Mouse (Mus musculus): ENCODE measurements around the gene Sema5a.

Sema5a gene

DNA sequence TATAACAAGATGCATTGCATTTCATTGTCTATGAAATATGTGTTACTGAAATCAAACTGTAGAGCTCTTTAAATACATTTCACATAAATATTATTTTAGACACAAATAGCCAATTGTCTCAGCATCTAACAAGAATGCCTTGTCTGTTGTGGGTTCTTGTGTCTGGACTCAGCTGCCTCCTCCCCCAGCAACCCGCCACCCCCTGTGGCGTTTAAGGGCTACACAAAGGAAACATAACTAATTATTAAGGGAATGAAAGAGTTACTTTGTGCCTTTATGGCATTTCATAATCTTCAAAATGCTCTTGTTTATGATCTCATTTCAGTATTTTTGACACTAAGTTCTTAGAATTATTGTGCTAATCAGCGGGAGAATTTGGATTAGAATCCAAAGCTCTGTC is 298.6 kb downstream of the Sema5a start:
- no peak for DNase-seq (ENCODE audit: low read depth)

- no peak for DNase-seq (ENCODE audit: low read depth)
Measured at GRCm38 (mm10) chr15:32545455-32545854, 300.8 kb downstream of the Sema5a start.

GRCm38 (mm10) chr15:32546746-32547145 is 302.1 kb downstream of the Sema5a start:
- DNase-seq (ENCODE audit: low read depth) = no peak

DNA sequence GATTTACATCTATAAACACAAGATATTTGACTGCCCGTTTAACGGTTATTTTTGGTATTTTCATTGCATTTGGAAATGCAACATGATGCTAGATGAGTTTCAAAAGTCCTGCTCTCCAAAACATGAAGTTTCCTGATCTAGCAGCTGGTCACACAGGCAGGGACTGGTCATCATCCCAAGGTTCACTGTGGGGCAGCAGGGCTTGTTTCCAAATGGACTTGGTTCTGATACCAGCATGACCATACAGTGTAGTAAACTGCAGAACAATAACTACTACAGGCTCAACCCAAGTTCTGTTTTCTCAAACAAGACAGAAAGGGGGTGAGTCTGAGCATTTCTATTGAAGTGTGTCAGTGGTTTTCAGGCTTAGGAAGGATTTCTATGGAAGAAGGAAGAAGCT is 314.3 kb downstream of the Sema5a start:
- DNase-seq (ENCODE audit: low read depth) = no peak

GRCm38 (mm10) chr15:32562600-32562999 is 318.0 kb downstream of the Sema5a start:
- no peak for DNase-seq (ENCODE audit: low read depth)

GRCm38 (mm10) chr15:32568181-32568857 is 323.7 kb downstream of the Sema5a start:
- DNase-seq (ENCODE audit: low read depth) = peak; percentile 35

DNA sequence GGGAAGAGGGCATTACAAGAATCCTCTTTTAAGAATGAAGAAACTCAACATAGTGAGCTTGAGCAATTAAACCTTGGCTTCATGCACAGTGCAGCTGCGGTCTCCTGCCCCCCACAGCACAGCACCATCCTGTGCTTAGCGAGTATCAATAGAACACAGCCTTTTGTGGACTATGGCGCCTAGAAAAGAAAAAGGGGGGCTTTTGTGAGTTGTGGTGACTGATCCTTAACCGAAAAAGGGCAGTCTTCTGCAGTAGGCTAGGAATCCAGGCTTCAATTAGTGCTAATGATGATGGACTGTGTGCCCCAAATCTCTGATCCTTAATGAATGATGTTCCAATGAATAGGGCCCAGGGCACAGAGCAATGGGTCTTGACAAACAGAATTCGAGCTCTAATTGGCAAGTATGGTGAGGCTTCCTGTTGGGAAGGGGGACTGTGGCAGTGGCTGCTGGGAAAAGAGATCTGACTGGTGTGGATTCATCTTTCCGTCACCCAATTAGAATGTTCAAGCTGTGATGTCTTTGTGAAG is 324.3 kb downstream of the Sema5a start:
- DNase-seq (ENCODE audit: low read depth) = no peak

DNA sequence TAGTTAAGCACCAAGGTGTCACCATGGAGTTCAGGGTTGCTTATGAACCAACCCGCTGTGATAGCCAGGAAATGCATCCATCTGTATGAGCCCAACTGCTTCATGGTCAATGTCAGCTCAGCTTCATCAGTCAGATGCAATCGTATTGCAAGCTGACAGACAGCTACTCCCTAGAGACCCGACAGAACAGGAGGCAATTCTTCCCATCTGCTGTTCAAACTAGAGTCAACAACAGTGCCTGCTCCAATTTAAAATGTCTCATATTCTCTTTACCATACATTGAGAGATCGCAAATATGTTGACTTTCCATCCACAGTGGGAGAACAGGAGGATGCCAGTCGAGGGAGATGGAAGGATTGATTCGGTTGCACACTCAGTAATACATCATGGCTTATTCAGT is 329.7 kb downstream of the Sema5a start:
- DNase-seq (ENCODE audit: low read depth) = no peak

DNA sequence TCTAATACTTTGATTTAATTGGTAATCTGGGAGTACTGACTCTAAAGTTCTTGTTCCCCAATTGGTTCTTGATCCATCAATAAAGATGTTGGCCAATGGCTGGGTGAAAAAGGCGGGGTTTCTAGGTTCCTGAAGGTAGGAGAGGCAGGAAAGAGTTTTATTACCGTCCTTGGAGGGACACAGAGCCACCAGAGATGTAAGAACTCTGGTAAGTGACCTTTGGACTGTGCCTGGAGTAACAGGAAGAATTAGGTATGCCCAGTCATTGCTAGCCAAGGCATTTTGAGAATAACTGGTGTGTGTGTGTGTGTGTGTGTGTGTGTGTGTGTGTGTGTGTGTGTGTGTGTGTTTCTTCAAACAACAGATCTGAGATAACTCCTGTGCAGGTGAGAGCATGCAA is 330.6 kb downstream of the Sema5a start:
- DNase-seq (ENCODE audit: low read depth) = no peak

DNA sequence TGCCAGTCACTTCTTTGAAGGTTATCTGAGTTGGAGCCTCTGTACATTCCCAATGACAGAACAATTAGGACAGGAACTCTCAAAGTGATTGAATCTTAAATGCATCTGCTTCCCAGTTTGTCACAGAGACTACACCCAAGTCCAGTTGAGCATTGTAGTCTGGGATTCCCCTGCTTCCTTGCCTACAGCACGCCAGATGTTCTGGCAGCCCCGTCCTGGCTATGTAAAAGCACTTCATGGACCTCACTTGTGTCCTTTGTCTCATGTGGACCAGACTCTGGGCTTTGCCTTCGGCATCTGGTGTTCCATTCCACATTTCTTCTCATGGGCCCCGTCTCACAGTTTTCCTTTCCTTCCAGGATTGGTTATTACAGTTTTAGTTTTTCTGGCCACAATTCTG is 334.7 kb downstream of the Sema5a start:
- DNase-seq (ENCODE audit: low read depth) = no peak

- no peak for DNase-seq (ENCODE audit: low read depth)
Measured at GRCm38 (mm10) chr15:32590641-32591040, 346.0 kb downstream of the Sema5a start.

DNA sequence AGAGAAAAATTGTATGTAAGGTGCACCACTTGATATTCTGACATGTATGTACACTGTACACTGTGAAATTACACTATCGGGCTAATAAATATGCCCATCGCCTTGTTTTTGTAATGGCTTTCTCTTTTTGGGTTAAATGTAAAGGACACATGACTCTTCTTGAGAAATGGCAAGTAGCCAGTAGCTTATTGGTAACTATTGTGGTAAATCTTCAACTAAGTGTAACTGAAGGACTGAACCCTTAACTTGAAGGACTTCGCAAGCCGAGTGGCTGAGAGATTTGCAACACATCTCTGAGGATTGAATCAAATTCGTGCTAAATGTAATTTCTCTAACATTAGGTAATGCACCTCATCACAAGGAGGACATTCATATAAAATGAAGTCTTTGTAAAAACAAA is 349.1 kb downstream of the Sema5a start:
- no peak for DNase-seq (ENCODE audit: low read depth)

DNA sequence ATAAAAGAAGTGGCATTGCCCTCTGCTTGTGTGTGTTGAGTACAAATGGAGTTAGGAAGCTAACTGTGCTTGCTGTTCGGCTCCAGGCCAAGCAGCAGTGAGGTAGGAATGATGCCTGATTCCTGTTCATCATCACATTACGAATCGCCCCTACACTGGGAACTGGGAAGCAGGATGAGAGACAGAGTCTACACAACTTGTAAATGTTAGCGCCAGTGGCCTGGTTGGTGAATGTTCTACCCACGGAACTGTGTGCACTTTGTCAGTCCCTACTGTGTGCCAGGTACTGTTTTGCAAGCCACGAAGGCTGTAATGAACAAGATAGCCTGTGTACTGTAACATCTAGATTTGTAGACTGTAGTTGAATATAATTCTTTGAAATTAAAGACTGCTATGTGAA is 352.0 kb downstream of the Sema5a start:
- no peak for DNase-seq (ENCODE audit: low read depth)

GRCm38 (mm10) chr15:32597189-32597588 is 352.6 kb downstream of the Sema5a start:
- no peak for DNase-seq (ENCODE audit: low read depth)

DNA sequence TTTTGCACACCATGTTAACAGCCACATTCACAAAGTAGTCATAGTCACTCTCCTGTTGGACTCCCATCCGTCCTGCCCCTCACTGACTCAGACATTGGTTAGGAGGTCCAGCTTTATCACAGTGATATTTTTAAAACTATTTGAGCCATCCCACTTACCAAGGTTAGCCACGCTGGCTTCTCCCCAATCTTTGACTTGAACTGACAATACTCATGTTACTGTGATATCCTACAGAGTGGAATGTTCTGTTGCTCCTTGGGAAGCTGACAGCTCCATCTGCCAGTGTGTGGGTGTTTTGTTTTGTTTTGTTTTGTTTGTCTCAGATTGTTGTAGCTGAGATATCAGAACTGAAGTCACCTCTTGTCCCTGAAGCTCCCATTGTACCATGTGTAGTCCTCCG is 362.6 kb downstream of the Sema5a start:
- no peak for DNase-seq (ENCODE audit: low read depth)

DNA sequence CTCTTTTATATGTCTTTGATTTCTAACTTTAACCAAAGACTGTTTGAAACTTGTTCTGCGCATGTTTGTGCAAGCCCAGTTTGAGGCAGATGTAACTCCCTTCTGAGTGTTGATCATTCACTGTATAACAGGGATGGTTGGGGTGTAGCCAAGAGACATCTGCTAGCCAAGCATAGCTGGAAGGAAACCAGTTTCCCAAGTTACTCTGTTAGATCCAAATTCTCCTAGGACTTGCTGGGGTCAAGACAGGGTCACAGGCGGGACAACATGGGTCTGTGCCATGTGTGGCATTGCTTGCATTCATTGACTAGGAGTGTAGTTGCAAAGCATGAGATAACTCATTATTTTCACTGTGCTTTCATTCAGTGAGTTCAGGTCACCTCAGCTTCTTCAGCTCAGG is 366.2 kb downstream of the Sema5a start:
- DNase-seq (ENCODE audit: low read depth) = no peak

DNA sequence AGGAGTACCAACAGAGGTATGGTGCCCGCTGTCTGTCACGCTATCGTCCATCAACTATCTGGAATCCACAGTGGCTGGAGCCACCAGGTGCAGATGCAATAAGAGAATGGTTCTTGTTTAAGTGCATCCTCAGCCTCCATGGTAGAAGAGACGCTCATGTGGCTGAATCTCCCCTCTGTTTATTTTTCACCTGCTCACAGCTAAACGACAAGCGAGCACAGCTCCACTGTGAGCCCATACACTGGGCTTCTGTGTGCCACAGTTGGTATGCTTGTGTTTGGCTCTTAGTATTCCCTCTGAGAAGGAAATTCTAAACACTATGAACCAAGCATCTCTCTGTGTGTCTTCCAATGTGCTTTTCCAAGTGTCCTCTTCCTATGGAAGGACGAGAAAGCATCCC is 366.6 kb downstream of the Sema5a start:
- no peak for DNase-seq (ENCODE audit: low read depth)

GRCm38 (mm10) chr15:32613718-32614117 is 369.1 kb downstream of the Sema5a start:
- DNase-seq (ENCODE audit: low read depth) = no peak

DNA sequence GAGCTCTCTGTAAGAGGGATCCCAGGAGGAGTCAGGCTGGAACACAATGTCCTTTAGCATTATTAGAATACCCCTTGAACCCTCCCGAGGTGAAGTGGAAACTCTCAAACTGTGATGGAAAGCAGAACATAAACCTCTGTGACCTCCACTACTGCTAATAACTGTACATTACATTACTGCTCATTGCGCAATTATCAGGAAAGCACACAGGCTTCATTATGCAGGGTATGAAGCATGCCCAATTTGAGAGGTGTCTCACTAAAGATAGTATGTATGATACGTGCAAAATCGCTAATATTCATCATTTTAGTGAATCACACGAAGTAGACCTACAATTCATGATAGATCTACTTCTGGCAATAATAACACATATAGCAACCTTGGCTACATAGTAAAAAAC is 371.2 kb downstream of the Sema5a start:
- DNase-seq (ENCODE audit: low read depth) = no peak

DNA sequence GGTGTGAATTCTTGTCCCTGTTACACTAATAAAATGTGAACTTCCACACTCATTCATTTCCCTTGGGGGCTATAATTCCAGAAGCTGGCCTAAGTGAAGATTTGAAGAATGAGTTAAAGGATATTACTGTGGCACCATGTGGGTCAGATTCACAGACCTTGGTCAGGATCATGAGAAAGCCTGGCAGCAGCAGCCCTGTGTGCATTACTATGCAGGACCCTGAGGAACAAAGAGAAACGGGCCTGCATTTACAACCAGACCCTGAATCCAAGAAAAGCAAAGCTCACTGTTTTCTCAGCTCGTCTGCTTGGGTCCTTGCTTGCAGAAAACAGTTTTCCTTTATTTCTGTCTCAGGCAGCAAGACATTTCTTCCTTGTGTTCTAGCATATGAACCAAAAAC is 374.6 kb downstream of the Sema5a start:
- no peak for DNase-seq (ENCODE audit: low read depth)

GRCm38 (mm10) chr15:32623037-32623739 is 378.6 kb downstream of the Sema5a start:
- DNase-seq (ENCODE audit: low read depth) = no peak

DNA sequence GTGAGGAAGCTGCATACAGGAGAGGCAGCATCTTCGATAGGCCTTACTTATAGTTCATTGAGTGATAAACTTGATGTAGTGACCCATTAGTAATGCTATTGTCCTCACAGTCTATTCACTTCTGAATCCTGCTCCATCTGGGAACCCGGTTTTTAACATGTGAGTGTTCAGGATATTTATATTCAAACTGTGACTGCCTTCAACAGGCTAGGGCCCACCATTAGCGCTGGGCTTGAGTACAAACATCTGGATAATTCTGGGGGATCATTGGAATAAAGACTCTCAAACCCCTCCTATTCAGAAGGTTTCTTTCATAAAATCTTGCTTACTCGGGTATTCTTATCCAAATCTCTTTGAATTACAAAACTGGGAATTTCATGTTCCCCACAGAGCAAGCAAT is 379.5 kb downstream of the Sema5a start:
- DNase-seq (ENCODE audit: low read depth) = no peak

DNA sequence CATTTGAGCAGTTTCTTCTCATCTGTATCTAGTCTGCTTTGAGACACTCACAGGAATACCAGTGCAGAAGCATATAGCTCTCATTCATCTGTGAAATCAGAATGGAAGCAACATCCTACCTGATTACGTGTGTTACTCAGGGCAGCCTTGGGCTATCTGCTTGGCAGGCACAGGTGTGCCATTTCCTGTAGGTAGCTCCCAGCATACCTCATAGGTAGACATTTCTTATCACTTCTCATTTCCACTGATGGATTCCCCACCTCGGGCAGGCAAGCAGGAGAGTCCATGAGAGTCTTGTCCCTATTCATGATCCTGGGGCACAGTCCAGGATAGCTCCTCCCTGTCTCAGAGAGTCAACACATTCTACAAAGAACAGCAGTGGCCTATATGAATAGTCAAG is 381.4 kb downstream of the Sema5a start:
- no peak for DNase-seq (ENCODE audit: low read depth)

- DNase-seq (ENCODE audit: low read depth) = no peak
Measured at GRCm38 (mm10) chr15:32633713-32634112, 389.1 kb downstream of the Sema5a start.

Data from 416B (cell line).